9 mouse cellular contexts compared by ENCODE assay signal in the genomic region with DNA sequence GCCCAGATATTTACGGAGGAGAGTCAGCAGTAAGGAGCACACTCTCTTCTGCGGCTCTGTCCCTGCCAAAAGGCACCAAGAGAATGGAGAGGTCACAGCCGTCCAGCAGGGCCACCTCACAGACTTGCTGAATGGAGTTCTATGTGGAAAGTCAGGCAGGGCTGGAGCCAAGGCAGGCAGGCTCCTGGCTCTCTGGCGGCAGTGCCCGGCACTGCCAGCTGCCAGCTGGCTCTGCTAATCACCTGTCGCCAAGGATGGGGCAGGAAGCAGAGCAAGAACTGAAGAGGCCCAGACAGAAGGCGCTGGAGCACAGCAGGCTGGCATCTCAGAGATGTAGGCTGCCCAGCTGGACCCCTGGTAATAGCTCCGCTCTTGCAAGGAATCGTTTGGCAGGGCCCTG.
DNase-seq lines count a peak whose midpoint lies in the region; ATAC-seq lines count a peak whose summit lies in the region.
"Had no signal": no experiment of that assay in that cellular context is flagged by ENCODE, and none has a peak within 500 bp of the region (broad histone marks: within the 10 kb centered on the region; RNA-seq: fewer than 3 reads in every experiment).

No protein-coding gene starts in this region.

- no peak for DNase-seq in midbrain, embryonic 10.5 days (ENCODE audit: low spot score)
- no peak for DNase-seq in midbrain, embryonic 11.5 days (ENCODE audit: low spot score, missing footprints)
- DNase-seq in heart, postnatal 25 days (ENCODE audit: low spot score), result peak; percentile 21
- no peak for DNase-seq in limb, embryonic 10.5 days (ENCODE audit: low spot score)
- no peak for DNase-seq in spleen, postnatal 10 days (ENCODE audit: low spot score in 2 of 2)
- DNase-seq in testis, postnatal 14 days (ENCODE audit: low spot score), result no peak
- DNase-seq in ovary, postnatal 36 days (ENCODE audit: low spot score), result no peak

- H3K4me3 ChIP-seq in midbrain, embryonic 10.5 days, result no peak overlapping the region
- H3K4me3 ChIP-seq in midbrain, embryonic 11.5 days (ENCODE audit: low read depth, low read length), result no peak overlapping the region
- no peak overlapping the region for H3K4me3 ChIP-seq in forebrain, embryonic 15.5 days
- no peak overlapping the region for H3K4me3 ChIP-seq in limb, embryonic 10.5 days
- H3K4me3 ChIP-seq: liver, embryonic 15.5 days had no signal

- H3K27ac ChIP-seq in midbrain, embryonic 10.5 days (replicated peaks), result peak overlapping the region; percentile 30; the same call in 1 of the 2 replicates
- no peak overlapping the region for H3K27ac ChIP-seq in midbrain, embryonic 11.5 days (ENCODE audit: low read depth, low read length)
- peak overlapping the region; percentile 55 for H3K27ac ChIP-seq in forebrain, embryonic 15.5 days (replicated peaks)
- peak overlapping the region; percentile 42; the same call in 1 of the 2 replicates for H3K27ac ChIP-seq in limb, embryonic 10.5 days
- H3K27ac ChIP-seq: liver, embryonic 15.5 days had no signal

- WGBS in midbrain, embryonic 10.5 days, result 50% methylated on average over 9 of the region's 9 CpGs
- WGBS in midbrain, embryonic 11.5 days, result 46% methylated on average over 9 of the region's 9 CpGs
- 16% methylated on average over 9 of the region's 9 CpGs for WGBS in forebrain, embryonic 15.5 days
- 57% methylated on average over 9 of the region's 9 CpGs for WGBS in limb, embryonic 10.5 days

- H3K4me1 ChIP-seq in midbrain, embryonic 10.5 days, result peaks cover 10% of the 10 kb centered on the region
- H3K4me1 ChIP-seq in midbrain, embryonic 11.5 days (ENCODE audit: control insufficient read depth, insufficient read depth, low read length), result 0 out of 2 replicates have a peak, but pooled peaks cover 2% of the 10 kb centered on the region
- peaks cover 48% of the 10 kb centered on the region for H3K4me1 ChIP-seq in forebrain, embryonic 15.5 days
- H3K4me1 ChIP-seq in limb, embryonic 10.5 days, result peaks cover 21% of the 10 kb centered on the region
- H3K4me1 ChIP-seq: liver, embryonic 15.5 days had no signal

- H3K36me3 ChIP-seq in midbrain, embryonic 10.5 days, result no peaks in the 10 kb centered on the region
- no peaks in the 10 kb centered on the region for H3K36me3 ChIP-seq in midbrain, embryonic 11.5 days (ENCODE audit: control insufficient read depth, insufficient read depth, low read length)
- no peaks in the 10 kb centered on the region for H3K36me3 ChIP-seq in forebrain, embryonic 15.5 days
- no peaks in the 10 kb centered on the region for H3K36me3 ChIP-seq in limb, embryonic 10.5 days
- H3K36me3 ChIP-seq: liver, embryonic 15.5 days had no signal

- H3K9ac ChIP-seq in midbrain, embryonic 11.5 days (ENCODE audit: low read length), result no peak overlapping the region
- H3K9ac ChIP-seq in forebrain, embryonic 15.5 days (replicated peaks), result no peak overlapping the region
- H3K9ac ChIP-seq: liver, embryonic 15.5 days had no signal

- no peak for ATAC-seq in midbrain, embryonic 11.5 days (ENCODE audit: low FRiP score)
- ATAC-seq in forebrain, embryonic 15.5 days (replicated peaks), result peak; percentile 41

- intact Hi-C loops in heart, postnatal 25 days (cut with DNase I), result loop anchor here (5.0 kb wide), 3 partner anchors 64 to 156 kb away; no protein-coding TSS in a partner anchor

- no peak overlapping the region for H3K4me2 ChIP-seq in midbrain, embryonic 11.5 days
- H3K4me2 ChIP-seq in forebrain, embryonic 15.5 days (replicated peaks), result no peak overlapping the region
- H3K4me2 ChIP-seq: liver, embryonic 15.5 days had no signal

- H3K9me3 ChIP-seq in midbrain, embryonic 10.5 days (replicated peaks), result no peaks in the 10 kb centered on the region
- H3K9me3 ChIP-seq in midbrain, embryonic 11.5 days (ENCODE audit: control insufficient read depth, low read length), result no peaks in the 10 kb centered on the region
- H3K9me3 ChIP-seq in forebrain, embryonic 15.5 days, result no peaks in the 10 kb centered on the region
- H3K9me3 ChIP-seq in limb, embryonic 10.5 days (replicated peaks), result no peaks in the 10 kb centered on the region
- H3K9me3 ChIP-seq: liver, embryonic 15.5 days had no signal

- peaks cover 62% of the 10 kb centered on the region for H3K27me3 ChIP-seq in midbrain, embryonic 10.5 days (ENCODE audit: low read depth, poor library complexity, severe bottlenecking)
- no peaks in the 10 kb centered on the region for H3K27me3 ChIP-seq in midbrain, embryonic 11.5 days (ENCODE audit: control insufficient read depth, insufficient read depth, low read length)
- no peaks in the 10 kb centered on the region for H3K27me3 ChIP-seq in forebrain, embryonic 15.5 days
- H3K27me3 ChIP-seq in limb, embryonic 10.5 days (ENCODE audit: low read depth, poor library complexity, severe bottlenecking), result peaks cover 64% of the 10 kb centered on the region
